Mouse (Mus musculus) erythroblast, embryonic 14.5 days (primary cell): ENCODE data around the gene Pck2.

Source experiments
- GATA1 ChIP-seq: IDR thresholded peaks from 2 replicates; pipeline ENCODE4 v1.6.1; 2012; ENCODE audit warnings: low read length, inconsistent platforms, mixed read lengths
- TAL1 ChIP-seq: IDR thresholded peaks from 3 replicates; pipeline ENCODE4 v1.6.1; 2012; ENCODE audit warnings: low read length, inconsistent platforms, mixed read lengths

- TF ChIP-seq TAL1 (no peak), GATA1 (no peak)
Measured at GRCm38 (mm10) chr14:55507801-55508200, 32.3 kb upstream of the Pck2 start.
